Mouse (Mus musculus): ENCODE results near the gene Kcnq5.
"Not testable (repeated sequence)": the region's sequence is repeated elsewhere in the genome, so short reads cannot be mapped to it uniquely, and the experiment has no call there.

Gene Kcnq5

DNA sequence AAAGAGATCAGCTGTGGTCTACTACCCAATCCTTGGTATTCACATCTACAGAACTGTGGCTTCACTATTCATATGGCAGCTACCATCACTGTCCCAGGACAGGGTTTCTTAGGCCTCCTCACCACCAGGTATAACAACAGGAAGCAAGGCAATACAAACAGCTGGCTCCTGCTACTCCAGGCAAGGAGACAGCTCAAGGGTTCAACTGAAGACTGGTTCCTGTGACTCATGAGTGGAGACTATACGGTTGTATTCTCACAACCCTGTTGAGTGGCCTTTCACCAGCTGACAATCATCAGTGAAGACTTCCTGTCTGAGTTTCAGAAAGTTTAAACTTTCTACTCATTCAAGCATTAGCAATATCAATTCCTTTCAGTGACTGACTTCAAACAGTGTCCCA, 327.7 kb downstream of the Kcnq5 start:
- DNase-seq (ENCODE audit: low spot score) = no peak

DNA sequence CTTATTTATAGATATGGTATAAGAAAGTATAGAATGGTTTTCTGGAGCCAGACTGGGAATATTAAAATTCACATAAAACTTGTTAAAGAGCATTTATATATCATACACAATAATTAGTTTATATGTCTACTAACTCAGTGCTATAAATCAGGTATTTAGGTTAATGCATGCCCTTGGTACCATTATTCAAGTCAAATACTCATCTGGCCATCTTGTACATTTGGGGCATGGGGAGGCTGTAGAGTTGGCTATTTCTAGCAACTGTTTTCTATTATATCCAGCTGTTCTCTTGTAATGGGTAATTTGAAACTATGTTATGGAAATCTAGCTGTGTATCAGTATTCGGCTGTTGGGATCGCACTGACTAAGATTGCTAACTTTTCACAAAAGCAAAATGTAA, 339.3 kb downstream of the Kcnq5 start:
- no peak for DNase-seq (ENCODE audit: low spot score)

DNA sequence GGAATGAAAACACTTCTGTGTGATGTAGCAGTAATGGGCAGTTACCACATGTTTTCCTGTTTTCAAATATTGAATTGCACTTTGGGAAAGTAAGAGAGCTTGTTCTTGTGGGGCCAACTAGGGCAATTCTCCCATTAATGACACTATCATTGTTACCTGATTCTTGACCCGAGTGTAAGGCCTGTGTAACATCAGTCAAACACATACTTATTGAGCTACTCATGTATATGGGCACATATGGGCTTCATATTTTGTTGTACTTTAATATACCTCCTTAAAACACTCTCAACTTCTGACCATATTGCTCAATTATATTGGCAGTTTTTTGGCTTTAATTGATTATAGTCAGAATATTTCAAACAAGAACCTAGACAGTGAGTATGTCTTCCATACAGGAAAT, 339.7 kb downstream of the Kcnq5 start:
- DNase-seq (ENCODE audit: low spot score) = no peak

DNA sequence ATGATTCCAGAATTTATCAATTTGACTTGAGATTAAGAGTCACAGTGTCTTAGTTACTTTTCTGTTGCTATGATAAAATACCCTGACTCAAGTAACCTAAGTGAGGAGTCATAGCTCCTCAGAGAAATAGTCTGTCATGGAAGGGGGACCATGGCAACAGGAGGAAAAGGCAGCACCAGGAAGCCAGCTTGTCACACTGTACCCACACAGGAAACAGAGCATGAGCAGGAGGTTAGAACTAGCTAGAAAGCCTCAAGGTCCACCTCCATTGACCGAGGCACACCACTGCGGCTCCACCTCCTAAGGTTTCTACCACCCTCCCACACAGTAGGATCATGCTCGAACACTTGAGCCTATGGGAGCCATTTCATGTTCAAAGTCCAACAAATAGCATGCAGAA, 343.0 kb downstream of the Kcnq5 start:
- DNase-seq (ENCODE audit: low spot score) = no peak

DNA sequence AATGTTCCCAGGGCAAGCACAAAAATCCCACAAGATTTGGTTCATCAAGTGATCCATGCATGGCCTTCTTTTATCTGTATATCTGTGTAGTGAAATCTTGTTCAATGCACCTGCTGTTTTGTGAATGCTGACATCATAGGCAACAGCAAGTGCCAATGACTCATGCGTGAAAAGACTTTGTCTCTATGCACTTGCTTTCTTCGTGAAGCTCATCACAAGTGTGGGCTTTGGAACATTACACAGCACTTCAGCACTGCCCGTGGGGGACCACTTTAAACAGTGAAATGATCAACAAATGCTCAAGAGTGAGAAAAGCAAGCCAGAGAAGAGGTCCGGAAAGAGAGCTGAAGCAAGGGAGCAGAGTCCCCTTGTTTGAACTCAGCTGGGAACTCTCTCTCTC, 345.1 kb downstream of the Kcnq5 start:
- DNase-seq (ENCODE audit: low spot score) = no peak

DNA sequence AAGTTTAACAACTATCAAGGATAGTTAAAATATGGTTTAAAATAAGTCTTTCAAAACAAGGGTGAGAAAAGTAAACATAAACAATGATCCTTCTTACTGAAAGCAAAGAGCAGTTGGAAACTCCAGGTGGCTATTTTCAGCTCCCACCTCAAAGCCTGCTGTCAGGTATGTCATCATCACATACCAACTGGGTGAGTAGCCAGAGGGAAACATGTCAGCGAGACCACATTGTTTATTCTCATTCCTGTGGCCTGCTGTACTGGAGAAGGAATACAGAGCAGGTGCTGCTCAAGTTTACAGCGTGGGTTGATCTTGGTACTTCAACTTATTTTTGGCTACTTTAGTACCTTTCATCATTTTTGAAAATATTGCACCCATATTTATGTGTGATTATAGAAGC, 347.8 kb downstream of the Kcnq5 start:
- no peak for DNase-seq (ENCODE audit: low spot score)

DNA sequence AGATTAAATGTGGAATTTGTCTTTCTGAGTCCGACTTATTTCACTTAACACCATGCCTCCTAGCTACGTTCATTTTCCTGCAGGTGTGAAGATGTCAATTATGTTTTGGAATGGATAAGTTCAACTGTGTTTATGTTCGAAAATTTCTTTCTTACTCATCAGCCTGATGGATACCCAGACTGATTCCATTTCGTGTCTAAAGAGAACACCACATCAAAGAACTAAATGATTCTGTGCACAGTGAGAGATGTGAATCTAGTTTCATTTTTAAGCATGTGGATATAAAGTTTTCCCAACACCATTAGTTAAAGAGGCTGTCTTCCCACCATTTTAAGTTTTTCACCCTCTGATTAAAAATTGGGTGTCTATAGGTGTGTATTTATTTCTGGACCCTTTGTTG, 357.7 kb downstream of the Kcnq5 start:
- no peak for DNase-seq (ENCODE audit: low spot score)

DNA sequence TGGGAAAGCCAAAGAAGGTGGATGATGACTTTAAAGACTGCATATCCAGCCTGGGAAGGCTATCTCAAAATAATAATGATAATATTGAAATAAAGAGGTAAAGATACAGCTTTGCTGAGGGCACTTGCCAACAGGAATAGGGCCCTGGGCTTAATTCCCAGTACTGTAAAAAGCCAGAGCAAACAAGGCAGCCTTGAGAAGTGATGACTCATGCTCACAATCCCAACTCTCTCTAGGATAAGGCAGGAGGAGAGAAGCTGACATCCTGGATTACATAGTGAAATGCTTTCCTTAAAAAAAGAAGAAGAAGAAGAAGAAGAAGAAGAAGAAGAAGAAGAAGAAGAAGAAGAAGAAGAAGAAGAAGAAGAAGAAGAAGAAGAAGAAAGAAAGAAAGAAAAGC, 359.2 kb downstream of the Kcnq5 start:
- no peak for DNase-seq (ENCODE audit: low spot score)

DNA sequence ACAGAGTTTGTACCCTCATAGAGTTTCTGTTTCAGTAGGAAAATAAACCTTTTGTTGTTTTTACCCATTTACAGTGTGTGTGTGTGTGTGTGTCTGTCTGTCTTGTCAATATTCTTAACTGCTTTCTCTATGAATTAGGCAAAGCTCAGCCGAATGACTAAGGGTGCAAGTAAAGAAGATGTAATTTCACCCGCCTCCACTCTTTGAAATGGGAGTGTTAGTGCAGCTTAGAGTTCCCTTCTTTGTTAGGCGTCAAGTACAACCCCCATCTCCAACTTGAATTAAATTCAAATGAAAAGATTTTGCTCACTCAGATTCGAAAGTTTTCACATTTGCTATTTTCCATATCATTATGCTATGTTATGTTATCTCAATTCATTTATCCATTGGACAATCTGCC, 361.1 kb downstream of the Kcnq5 start:
- DNase-seq (ENCODE audit: low spot score) = no peak

DNA sequence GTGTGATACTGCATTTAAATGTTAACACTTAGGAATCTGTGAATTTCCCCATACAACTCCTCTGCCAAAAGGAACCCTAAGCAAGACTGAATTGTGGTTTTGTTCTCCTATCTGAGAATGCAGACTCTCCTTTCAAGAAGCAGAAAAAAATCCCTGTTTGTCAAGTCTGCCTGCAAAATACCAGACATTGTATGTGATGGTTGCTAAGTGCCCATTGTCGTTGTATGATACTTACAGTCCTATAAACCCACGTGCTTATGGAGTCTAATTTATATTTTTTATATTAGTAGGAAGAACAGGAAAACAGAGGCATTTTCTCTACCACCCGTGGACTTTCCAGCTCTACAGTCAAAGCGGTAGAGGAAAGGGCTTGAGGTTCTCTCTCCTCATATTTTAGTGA, 367.9 kb downstream of the Kcnq5 start:
- no peak for DNase-seq (ENCODE audit: low spot score)

DNA sequence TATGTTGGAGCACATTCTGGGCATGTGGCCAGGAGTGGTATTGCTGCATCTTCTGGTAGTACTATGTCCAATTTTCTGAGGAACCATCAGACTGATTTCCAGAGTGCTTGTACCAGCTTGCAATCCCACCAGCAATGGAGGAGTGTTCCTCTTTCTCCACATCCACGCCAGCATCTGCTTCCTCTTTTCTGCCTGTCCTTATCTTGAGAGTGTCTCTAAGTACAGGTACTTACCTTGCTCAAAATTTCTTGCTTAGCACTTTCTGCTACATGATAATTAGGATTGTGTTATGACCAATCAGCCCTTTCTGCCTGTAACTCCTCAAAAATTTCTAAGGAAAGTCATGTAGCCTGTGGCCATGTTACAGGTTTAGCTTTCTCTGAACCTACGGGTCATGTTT, 394.3 kb downstream of the Kcnq5 start:
- DNase-seq (ENCODE audit: low spot score) = not testable (repeated sequence)

DNA sequence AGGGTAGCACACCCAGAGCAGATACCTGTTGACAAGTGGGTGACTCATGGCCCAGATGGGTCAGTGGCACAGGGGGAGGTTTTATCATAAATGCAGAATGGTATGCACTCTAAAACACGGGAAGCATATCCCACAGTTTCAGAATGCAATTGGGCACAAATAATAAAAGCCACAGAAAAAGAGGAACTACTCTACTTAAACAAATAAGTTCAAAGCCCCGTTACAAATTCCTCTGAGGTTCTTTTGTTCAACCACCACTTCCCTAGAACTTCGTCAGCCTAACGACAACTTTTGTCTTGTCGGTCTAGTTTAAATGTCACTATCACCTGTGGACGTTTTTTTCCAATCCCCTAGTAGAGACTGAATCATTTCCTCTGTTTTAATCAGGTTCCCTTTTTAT, 407.1 kb downstream of the Kcnq5 start:
- DNase-seq (ENCODE audit: low spot score) = no peak

DNA sequence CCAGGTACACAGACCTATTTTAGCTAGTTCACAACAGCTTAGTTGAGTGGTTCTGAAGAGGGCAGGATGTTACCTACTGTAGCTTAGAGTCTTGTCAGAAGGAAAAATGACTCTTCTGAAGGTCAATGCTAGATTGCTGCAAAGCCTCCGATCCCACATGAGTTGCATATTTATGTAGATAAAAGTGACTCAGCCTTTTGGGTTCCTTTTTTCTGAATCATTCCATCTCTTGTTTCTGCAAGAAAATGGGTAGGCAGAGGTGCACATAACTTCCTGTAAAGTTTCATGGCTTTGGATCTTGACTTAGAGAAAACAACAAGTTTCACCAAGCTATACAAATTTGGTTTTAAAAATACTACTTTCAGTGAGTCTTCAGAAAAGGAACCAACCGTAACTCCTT, 409.0 kb downstream of the Kcnq5 start:
- no peak for DNase-seq (ENCODE audit: low spot score)

DNA sequence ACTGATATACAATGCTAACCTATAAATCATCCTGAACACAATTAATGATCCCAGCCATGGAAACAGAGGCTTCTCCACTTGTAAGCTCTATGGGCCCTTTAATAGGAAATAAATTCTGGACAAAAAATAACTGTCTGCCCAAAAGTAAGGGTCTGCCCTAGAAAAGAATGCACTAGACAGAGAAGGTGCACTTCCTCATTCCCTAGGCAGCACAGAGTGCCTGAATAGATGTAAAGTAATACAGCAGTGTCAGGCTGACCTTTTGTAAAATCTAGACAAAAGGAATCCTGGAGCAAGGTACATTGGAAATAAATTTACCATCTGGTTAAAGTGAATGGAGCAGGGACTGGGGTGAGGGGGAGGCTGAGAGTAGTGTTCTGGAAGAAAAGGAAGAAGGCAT, 417.8 kb downstream of the Kcnq5 start:
- DNase-seq (ENCODE audit: low spot score) = no peak

DNA sequence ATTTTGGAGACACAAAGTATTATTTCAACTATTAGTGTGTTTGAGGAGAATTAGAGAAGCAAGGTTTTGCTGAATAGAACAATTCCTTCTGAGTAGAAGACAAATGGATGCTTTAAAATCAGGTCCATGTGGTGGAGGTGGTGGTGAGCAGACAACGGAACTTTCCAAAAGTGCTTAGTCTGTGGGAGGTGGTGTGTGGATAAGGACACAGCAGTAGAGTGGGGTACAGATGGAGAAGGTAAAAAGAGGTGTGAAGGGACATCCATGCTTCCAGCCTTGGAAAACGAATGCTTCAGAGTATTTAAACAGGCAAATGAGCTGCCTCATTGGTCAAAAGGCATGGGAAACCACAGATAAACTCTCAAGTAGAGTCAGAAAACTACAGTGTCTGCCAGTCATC, 422.3 kb downstream of the Kcnq5 start:
- no peak for DNase-seq (ENCODE audit: low spot score)

DNA sequence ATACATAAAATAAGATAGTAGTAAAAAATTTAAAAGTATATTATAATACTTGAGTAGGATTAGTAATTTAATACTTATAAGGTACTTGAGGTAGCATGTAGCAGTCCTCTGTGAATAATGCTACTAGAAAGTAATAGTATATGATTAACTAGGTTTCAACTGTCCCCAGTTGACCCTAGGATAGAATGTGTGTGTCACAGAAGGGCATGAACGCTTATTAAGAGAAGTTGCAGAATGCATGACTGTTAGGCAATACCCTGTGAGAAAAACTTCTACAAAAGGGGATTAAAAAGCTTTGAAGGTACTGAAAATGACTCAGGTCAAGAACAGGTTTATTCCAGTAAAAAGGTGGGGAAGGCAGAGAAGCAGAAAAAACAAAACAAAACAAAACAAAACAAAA, 430.9 kb downstream of the Kcnq5 start:
- DNase-seq (ENCODE audit: low spot score) = no peak

DNA sequence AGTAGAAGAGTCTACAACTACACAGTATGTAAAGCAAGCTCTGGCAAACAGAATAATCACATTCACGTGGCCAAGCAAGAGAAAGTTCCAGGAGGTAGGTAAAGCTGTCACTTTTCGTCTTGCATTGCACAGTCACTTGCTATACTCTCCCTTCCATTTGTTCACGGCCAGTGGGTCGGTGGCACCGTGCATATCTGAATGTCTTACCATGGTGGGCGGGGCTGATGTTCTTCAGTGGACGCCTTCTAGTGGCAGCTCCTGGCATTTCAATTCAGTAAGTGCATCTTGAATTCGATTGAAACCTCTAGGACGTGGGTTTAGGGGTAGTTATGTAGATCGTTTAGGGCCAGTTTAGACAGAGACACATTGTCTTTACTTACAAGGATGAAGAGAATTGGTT, 439.7 kb downstream of the Kcnq5 start:
- DNase-seq (ENCODE audit: low spot score) = no peak

DNA sequence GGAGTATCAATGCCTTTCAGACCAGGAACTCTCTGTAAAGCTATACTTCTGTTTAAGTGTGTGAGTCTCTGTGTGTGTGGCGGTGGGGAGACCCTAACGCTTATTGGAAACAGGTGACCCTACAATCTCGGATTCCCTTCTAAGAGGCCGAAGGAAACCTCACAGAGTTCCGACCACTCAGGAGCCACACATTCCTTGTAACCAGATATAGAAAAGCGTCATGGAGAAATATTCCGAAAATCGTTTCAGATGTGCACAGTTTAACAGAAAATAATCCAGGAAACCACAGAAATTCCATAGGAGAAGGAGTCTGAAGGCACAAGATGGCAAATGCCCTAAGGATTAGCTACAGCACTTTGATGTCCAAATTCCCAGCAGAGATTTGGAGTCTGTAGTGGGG, 440.3 kb downstream of the Kcnq5 start:
- DNase-seq (ENCODE audit: low spot score) = no peak

DNA sequence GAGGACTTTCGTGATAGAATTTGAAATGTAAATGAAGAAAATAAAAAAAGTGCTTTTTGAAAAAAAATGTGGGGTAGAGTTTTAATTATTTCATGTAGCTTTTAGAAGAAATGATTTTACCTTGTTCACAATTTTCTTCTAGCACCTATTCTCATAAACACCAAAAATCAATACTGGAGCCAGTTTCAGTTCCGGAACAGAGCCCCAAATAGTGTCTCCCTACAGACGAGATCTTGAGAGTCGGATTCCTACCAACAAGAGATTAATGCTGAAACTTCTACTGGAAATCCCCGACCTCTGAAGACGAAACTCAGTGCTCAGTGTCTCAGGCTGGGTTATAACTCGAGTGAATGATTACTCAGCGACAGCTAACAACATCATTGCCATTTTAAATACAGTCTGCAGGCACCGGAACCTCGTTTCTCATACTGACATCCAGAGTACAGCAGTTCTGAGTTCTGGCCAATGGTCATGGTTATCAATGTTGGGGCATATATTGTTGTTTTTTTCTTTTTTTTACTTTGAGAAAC, 441.6 kb downstream of the Kcnq5 start:
- no peak for DNase-seq (ENCODE audit: low spot score)

DNA sequence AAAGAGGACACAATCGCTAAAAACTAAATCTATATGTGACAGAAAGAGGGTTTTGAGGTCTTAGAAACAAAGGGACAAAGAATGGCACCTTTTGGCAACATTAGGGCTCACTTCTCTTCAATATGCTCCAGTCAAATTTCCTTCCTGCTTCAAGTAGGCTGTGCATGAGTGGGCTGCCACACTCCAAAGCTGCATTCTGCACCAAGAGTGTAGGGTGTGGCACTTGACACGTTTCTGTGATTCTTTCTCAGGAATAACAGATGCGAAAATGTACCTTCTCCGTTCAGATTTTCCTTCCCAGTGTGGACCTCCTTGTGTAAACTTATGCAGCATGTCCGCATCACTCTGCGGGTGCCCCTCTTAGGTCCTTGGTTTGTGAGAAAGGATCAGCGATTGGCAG, 455.1 kb downstream of the Kcnq5 start:
- no peak for DNase-seq (ENCODE audit: low spot score)

DNA sequence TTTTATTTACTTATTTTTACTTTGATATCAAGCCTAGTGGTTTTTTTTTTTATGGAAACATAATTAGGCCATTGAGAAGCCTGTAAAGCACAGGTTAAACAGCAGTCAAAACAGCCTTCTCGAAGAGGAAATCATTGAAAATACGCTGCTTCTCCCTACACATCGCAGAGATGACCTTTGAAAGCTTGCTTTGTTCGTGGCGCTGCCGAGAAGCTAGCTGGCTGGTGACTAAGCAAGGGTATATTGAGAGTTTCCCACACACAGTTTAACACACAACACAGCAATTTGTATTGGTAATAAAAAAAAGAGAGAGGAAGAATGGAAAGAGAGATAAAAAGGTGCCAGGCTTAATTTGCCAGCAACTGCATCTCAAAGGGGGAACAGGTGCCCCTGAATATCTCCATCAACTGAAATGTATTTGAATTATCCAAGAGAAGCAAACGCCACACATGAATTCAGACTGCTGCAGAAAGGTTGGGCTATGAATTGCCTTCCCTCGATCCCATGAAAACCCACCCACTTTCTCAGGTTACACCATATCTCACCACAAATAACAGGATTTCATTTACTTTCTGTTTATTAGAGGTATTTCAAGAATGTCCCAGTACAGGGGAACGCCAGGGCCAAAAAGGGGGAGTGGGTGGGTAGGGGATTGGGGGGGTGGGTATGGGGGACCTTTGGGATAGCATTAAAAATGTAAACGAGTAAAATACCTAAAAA, 461.8 kb downstream of the Kcnq5 start:
- no peak for DNase-seq (ENCODE audit: low spot score)

DNA sequence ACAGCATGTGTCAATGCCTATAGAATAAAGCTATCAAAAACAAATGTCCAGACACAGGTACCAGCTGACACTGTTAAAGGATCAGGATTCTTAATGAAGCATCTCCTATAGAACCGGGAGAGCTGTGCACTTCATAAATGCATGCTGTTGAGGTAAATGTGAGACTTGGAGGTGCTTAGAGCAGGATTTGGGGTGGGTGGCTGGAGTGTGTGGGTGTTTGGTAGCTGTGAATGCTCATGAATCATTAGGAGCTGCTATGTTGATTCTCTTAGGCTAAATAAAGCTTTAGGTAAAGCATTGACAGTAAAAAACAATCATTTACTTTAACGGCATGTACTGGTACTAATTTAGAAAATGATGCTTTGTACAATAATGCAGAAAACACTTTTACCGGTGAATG, 465.4 kb downstream of the Kcnq5 start:
- no peak for DNase-seq (ENCODE audit: low spot score)

DNA sequence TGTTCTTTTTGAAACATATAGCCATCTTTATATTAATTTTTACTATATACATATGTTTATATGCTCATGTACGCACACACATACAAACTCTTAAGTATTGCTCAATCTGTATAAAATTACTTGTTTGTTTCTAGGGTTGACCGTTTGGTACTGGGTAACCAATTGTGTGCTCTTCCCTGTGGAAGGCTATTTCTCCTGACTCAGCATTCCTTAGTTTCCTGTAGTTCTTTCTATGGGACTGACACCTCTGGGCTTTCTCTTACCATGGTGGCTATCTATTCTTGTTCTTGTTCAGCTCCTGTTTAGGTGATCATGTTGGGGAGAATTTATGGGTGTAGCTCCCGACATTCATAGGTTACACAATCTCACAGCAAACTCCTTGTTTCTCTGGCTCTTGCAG, 473.1 kb downstream of the Kcnq5 start:
- DNase-seq (ENCODE audit: low spot score) = no peak

DNA sequence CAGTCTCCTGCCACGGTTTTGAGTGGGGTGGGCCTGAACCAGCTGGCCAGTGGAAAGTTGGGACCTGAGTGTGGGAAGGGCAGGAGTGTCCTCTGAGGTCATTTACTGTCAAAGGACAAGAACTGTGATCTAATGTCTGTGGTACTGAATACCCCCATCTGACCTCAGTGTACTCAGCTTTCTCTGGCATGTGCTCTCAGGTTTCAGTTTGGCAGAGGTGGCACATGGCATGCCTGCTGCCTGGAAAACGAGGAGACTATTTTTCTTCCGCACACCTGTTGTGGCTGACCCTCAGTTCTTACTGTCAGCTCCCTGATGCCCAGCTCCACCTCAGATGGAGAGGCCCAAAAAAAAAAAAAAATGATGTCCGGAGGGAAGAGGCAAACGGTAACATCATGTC, 475.5 kb downstream of the Kcnq5 start:
- no peak for DNase-seq (ENCODE audit: low spot score)

DNA sequence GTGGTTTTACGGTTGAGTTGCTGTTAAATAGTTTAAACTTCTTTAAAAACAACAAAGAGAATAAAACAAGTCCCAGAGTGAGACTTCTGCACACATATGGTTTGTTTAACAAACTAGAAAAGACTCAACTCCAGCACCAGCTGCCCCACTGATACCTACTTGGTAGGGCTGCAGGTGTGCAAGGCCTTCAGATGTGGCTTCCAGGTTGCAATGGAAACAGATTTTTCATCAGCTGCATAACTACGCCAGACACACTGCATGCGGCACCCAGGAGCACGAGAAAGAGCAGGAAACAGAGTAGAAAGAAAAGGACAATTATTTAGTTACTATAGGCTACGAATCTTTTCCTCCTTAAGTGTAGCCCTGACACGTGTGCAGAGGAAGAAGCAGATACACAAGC, 492.4 kb downstream of the Kcnq5 start:
- DNase-seq (ENCODE audit: low spot score) = no peak

Data from layer of hippocampus, adult 11-12 months (tissue).